Mouse (Mus musculus): ENCODE measurements around the gene Flywch1.

The Flywch1 gene

GRCm38 (mm10) chr17:23744076-23744475 lies 27.3 kb downstream of the Flywch1 start:
- no peak for DNase-seq (ENCODE audit: low spot score in 2 of 2)

- no peak for DNase-seq (ENCODE audit: low spot score in 2 of 2)
These were observed 28.5 kb downstream of the Flywch1 start for GRCm38 (mm10) chr17:23742941-23743340.

- DNase-seq (ENCODE audit: low spot score in 2 of 2), result no peak
These were observed 29.1 kb downstream of the Flywch1 start for GRCm38 (mm10) chr17:23742210-23742793.

GRCm38 (mm10) chr17:23741359-23742209 lies 29.8 kb downstream of the Flywch1 start:
- DNase-seq (ENCODE audit: low spot score in 2 of 2), result no peak

GRCm38 (mm10) chr17:23740598-23741021 lies 30.8 kb downstream of the Flywch1 start, which contains the start of gene Paqr4:
TSS of gene Paqr4 (minus strand) at chr17:23740867.
- DNase-seq (ENCODE audit: low spot score in 2 of 2), result no peak

- peak; percentile 93 to 94 for DNase-seq (ENCODE audit: low spot score in 2 of 2)
These were observed 31.2 kb downstream of the Flywch1 start for GRCm38 (mm10) chr17:23740136-23740584.

- DNase-seq (ENCODE audit: low spot score in 2 of 2), result peak in 1 of 2 experiments; percentile 47
These were observed 31.9 kb downstream of the Flywch1 start for GRCm38 (mm10) chr17:23739202-23740135.

GRCm38 (mm10) chr17:23738836-23739201 lies 32.6 kb downstream of the Flywch1 start:
- DNase-seq (ENCODE audit: low spot score in 2 of 2), result no peak

GRCm38 (mm10) chr17:23737493-23738445 lies 33.6 kb downstream of the Flywch1 start:
- DNase-seq (ENCODE audit: low spot score in 2 of 2), result no peak

GRCm38 (mm10) chr17:23734341-23734740 lies 37.1 kb downstream of the Flywch1 start:
- no peak for DNase-seq (ENCODE audit: low spot score in 2 of 2)

- DNase-seq (ENCODE audit: low spot score in 2 of 2), result no peak
These were observed 41.0 kb downstream of the Flywch1 start for GRCm38 (mm10) chr17:23730441-23730840.

GRCm38 (mm10) chr17:23726758-23727142 lies 44.7 kb downstream of the Flywch1 start:
- peak; percentile 51 to 63 for DNase-seq (ENCODE audit: low spot score in 2 of 2)

- DNase-seq (ENCODE audit: low spot score in 2 of 2), result peak; percentile 90 to 92
These were observed 45.2 kb downstream of the Flywch1 start, which contains the start of gene Pkmyt1 for GRCm38 (mm10) chr17:23725999-23726757. TSS of gene Pkmyt1 (plus strand) at chr17:23726336.

GRCm38 (mm10) chr17:23725477-23725876 lies 45.9 kb downstream of the Flywch1 start:
- DNase-seq (ENCODE audit: low spot score in 2 of 2), result no peak

GRCm38 (mm10) chr17:23722376-23723125 lies 48.9 kb downstream of the Flywch1 start, which contains the start of gene 1520401A03Rik:
TSS of gene 1520401A03Rik (minus strand) at chr17:23722783.
- no peak for DNase-seq (ENCODE audit: low spot score in 2 of 2)

- no peak for DNase-seq (ENCODE audit: low spot score in 2 of 2)
These were observed 49.5 kb downstream of the Flywch1 start for GRCm38 (mm10) chr17:23721886-23722285.

- DNase-seq (ENCODE audit: low spot score in 2 of 2), result no peak
These were observed 51.9 kb downstream of the Flywch1 start for GRCm38 (mm10) chr17:23719455-23719854.

GRCm38 (mm10) chr17:23717003-23717402 lies 54.4 kb downstream of the Flywch1 start:
- DNase-seq (ENCODE audit: low spot score in 2 of 2), result no peak

- DNase-seq (ENCODE audit: low spot score in 2 of 2), result peak; percentile 75 to 77
These were observed 65.2 kb downstream of the Flywch1 start for GRCm38 (mm10) chr17:23706212-23706611.
